ENCODE assay signal across 8 mouse cellular contexts in genomic region chr14:74945266-74946215, GRCm38 (mm10). TPM values are rescaled to one million over a fixed set of nuclear protein-coding genes. Genes with fewer than 3 reads are reported as not detected.
DNase-seq lines count a peak whose midpoint lies in the region; ATAC-seq lines count a peak whose summit lies in the region.

No protein-coding gene starts in this region.

- no peaks in the 10 kb centered on the region for H3K27me3 ChIP-seq in kidney, embryonic 16.5 days (ENCODE audit: insufficient read depth, low read length)
- H3K27me3 ChIP-seq in embryonic facial prominence, embryonic 11.5 days (ENCODE audit: control insufficient read depth, insufficient read depth, low read length): no peaks in the 10 kb centered on the region
- no peaks in the 10 kb centered on the region for H3K27me3 ChIP-seq in intestine, embryonic 16.5 days (replicated peaks; ENCODE audit: control insufficient read depth, insufficient read depth, low read length)
- H3K27me3 ChIP-seq in neural tube, embryonic 13.5 days: no peaks in the 10 kb centered on the region

- peaks cover 34% of the 10 kb centered on the region for H3K4me1 ChIP-seq in kidney, embryonic 16.5 days (ENCODE audit: insufficient read depth, low read length)
- 0 out of 2 replicates have a peak, but pooled peaks cover 2% of the 10 kb centered on the region for H3K4me1 ChIP-seq in embryonic facial prominence, embryonic 11.5 days (ENCODE audit: control insufficient read depth, insufficient read depth, low read length)
- peaks cover 13% of the 10 kb centered on the region for H3K4me1 ChIP-seq in intestine, embryonic 16.5 days (ENCODE audit: control insufficient read depth, insufficient read depth, low read length)
- peaks cover 33% of the 10 kb centered on the region for H3K4me1 ChIP-seq in neural tube, embryonic 13.5 days (replicated peaks)

- no peak for ATAC-seq in kidney, embryonic 16.5 days (ENCODE audit: low FRiP score, low TSS enrichment)
- no peak for ATAC-seq in embryonic facial prominence, embryonic 11.5 days (replicated peaks; ENCODE audit: insufficient number of reproducible peaks, low FRiP score, low TSS enrichment, low read depth)
- ATAC-seq in intestine, embryonic 16.5 days: no peak
- no peak for ATAC-seq in neural tube, embryonic 13.5 days (ENCODE audit: low read depth)

- H3K36me3 ChIP-seq in kidney, embryonic 16.5 days (ENCODE audit: insufficient read depth, low read length): peaks cover 6% of the 10 kb centered on the region; the same call in 1 of the 2 replicates
- H3K36me3 ChIP-seq in embryonic facial prominence, embryonic 11.5 days (replicated peaks; ENCODE audit: control insufficient read depth, insufficient read depth, low read depth, low read length): no peaks in the 10 kb centered on the region
- H3K36me3 ChIP-seq in intestine, embryonic 16.5 days (ENCODE audit: control insufficient read depth, insufficient read depth, low read length): no peaks in the 10 kb centered on the region
- no peaks in the 10 kb centered on the region for H3K36me3 ChIP-seq in neural tube, embryonic 13.5 days

- H3K4me2 ChIP-seq in kidney, embryonic 16.5 days (replicated peaks; ENCODE audit: low read depth, low read length): peak overlapping the region; percentile 62
- H3K4me2 ChIP-seq in embryonic facial prominence, embryonic 11.5 days (ENCODE audit: low read depth, low read length): peak overlapping the region; percentile 85
- H3K4me2 ChIP-seq in intestine, embryonic 16.5 days (ENCODE audit: low read depth, low read length): peak overlapping the region; percentile 58
- peak overlapping the region; percentile 80 for H3K4me2 ChIP-seq in neural tube, embryonic 13.5 days

- WGBS in kidney, embryonic 16.5 days: 61% methylated on average over 11 of the region's 11 CpGs
- WGBS in embryonic facial prominence, embryonic 11.5 days: 85% methylated on average over 11 of the region's 11 CpGs
- 73% methylated on average over 11 of the region's 11 CpGs for WGBS in intestine, embryonic 16.5 days
- WGBS in neural tube, embryonic 13.5 days: 83% methylated on average over 11 of the region's 11 CpGs

- no peak for DNase-seq in kidney, postnatal 25 days
- no peak for DNase-seq in embryonic facial prominence, embryonic 11.5 days (ENCODE audit: low spot score)
- no peak for DNase-seq in cerebellum, adult 11-12 months
- DNase-seq in gastrocnemius, postnatal 25 days: no peak
- no peak for DNase-seq in adrenal gland, postnatal 10 days

- H3K27ac ChIP-seq in kidney, embryonic 16.5 days (ENCODE audit: low read length): peak overlapping the region; percentile 95
- no peak overlapping the region for H3K27ac ChIP-seq in embryonic facial prominence, embryonic 11.5 days (replicated peaks; ENCODE audit: low read depth, low read length)
- no peak overlapping the region for H3K27ac ChIP-seq in intestine, embryonic 16.5 days (ENCODE audit: low read length)
- no peak overlapping the region for H3K27ac ChIP-seq in neural tube, embryonic 13.5 days (replicated peaks)

- H3K9me3 ChIP-seq in kidney, embryonic 16.5 days (ENCODE audit: low read length): no peaks in the 10 kb centered on the region
- H3K9me3 ChIP-seq in embryonic facial prominence, embryonic 11.5 days (replicated peaks; ENCODE audit: control insufficient read depth, low read length): no peaks in the 10 kb centered on the region
- no peaks in the 10 kb centered on the region for H3K9me3 ChIP-seq in intestine, embryonic 16.5 days (ENCODE audit: control insufficient read depth, low read length)
- no peaks in the 10 kb centered on the region for H3K9me3 ChIP-seq in neural tube, embryonic 13.5 days

- H3K4me3 ChIP-seq in kidney, embryonic 16.5 days (ENCODE audit: low read length): peak overlapping the region; percentile 94
- peak overlapping the region; percentile 90 for H3K4me3 ChIP-seq in embryonic facial prominence, embryonic 11.5 days (ENCODE audit: low read depth, low read length)
- peak overlapping the region; percentile 85 for H3K4me3 ChIP-seq in intestine, embryonic 16.5 days (ENCODE audit: low read length)
- peak overlapping the region; percentile 86 for H3K4me3 ChIP-seq in neural tube, embryonic 13.5 days

- H3K9ac ChIP-seq in kidney, embryonic 16.5 days (replicated peaks; ENCODE audit: low read length): peak overlapping the region; percentile 93
- H3K9ac ChIP-seq in embryonic facial prominence, embryonic 11.5 days (replicated peaks; ENCODE audit: low read length): no peak overlapping the region
- H3K9ac ChIP-seq in intestine, embryonic 16.5 days (ENCODE audit: low read depth, low read length): peak overlapping the region; percentile 91
- peak overlapping the region; percentile 91 for H3K9ac ChIP-seq in neural tube, embryonic 13.5 days

RNA-seq across cellular contexts. Expression of gene Lrch1, which starts 2.1 kb away (rescaled TPM):
- 18.3 and 24.5 TPM in 2 replicates for polyA plus RNA-seq in kidney, embryonic 16.5 days (2015; fragmentation: Nextera tagmentation; extraction: Ambion mirVana)
- 10.1 and 10.4 TPM in 2 replicates for polyA plus RNA-seq in embryonic facial prominence, embryonic 11.5 days (2014; fragmentation: Nextera tagmentation; extraction: Ambion mirVana)
- 9.8 and 9.9 TPM in 2 replicates for polyA plus RNA-seq in intestine, embryonic 16.5 days (2015; fragmentation: Nextera tagmentation; extraction: Ambion mirVana)
- polyA plus RNA-seq in neural tube, embryonic 13.5 days (2015; fragmentation: Nextera tagmentation; extraction: Ambion mirVana): 12.0 and 12.2 TPM in 2 replicates
- total RNA-seq in gastrocnemius, postnatal 25 days (2021): 1 to 10 TPM; 4.1 to 4.2 TPM
- total RNA-seq in adrenal gland, postnatal 10 days (2021): 10 to 100 TPM; 13.7 to 16.2 TPM
